Mouse (Mus musculus): ENCODE data around the gene Mup5. TPM values are rescaled to one million over a fixed set of nuclear protein-coding genes. Genes with fewer than 3 reads are reported as not detected.

Mup5 gene
- total RNA-seq, 1 experiment from 2014 or later: not detected

Other genes starting within 250 kb of the Mup5 start
- gene Mup17, start 239.4 kb downstream of the Mup5 start, total RNA-seq (2017): not detected in 3 replicates
- not detected in 3 replicates for gene Mup18, start 161.1 kb downstream of the Mup5 start, total RNA-seq (2017)
- gene Mup19, start 53.0 kb downstream of the Mup5 start, total RNA-seq (2017): not detected in 3 replicates
- not detected in 3 replicates for gene Mup20, start 218.9 kb upstream of the Mup5 start, total RNA-seq (2017)

Measured in monocyte, adult 5-6 weeks (primary cell).